Mouse (Mus musculus) neural tube, embryonic 14.5 days (tissue): ENCODE measurements around the gene Pf4. TPM values are rescaled to one million over a fixed set of nuclear protein-coding genes. Genes with fewer than 3 reads are reported as not detected.

ENCODE experiments used
- ATAC-seq: fragments of 200-750 bp; cut with Nextera tagmentation; 2 replicates; pipeline ENCODE4 v1.8.0; 2017; ENCODE audit warnings: low read depth, mild to moderate bottlenecking, moderate TSS enrichment, moderate library complexity
- H3K27ac ChIP-seq: fragments of 300-500 bp; sonication (generic); 2 replicates; pipeline ENCODE4 v1.5.1; 2014; ENCODE audit warnings: low read depth, mild to moderate bottlenecking, control low read depth, low read length, moderate library complexity, mixed read lengths
- H3K27me3 ChIP-seq: fragments of 300-500 bp; sonication (generic); 2 replicates; pipeline ENCODE4 v1.6.1; 2014; ENCODE audit warnings: low read length; ENCODE audit not compliant: control insufficient read depth, insufficient read depth
- H3K36me3 ChIP-seq: fragments of 300-500 bp; sonication (generic); 2 replicates; pipeline ENCODE4 v1.6.1; 2014; ENCODE audit warnings: low read length, mixed read lengths; ENCODE audit not compliant: control insufficient read depth, insufficient read depth
- H3K4me1 ChIP-seq: fragments of 300-500 bp; sonication (generic); 2 replicates; pipeline ENCODE4 v1.6.1; 2014; ENCODE audit warnings: low read length; ENCODE audit not compliant: control insufficient read depth, insufficient read depth
- H3K4me2 ChIP-seq: fragments of 300-500 bp; sonication (generic); 2 replicates; pipeline ENCODE4 v1.6.1; 2014; ENCODE audit warnings: mild to moderate bottlenecking, low read depth, low read length, control low read depth
- H3K4me3 ChIP-seq: fragments of 300-500 bp; sonication (generic); 2 replicates; pipeline ENCODE4 v1.5.1; 2014; ENCODE audit warnings: low read depth, low read length, control low read depth, mixed read lengths
- H3K9ac ChIP-seq: fragments of 300-500 bp; sonication (generic); replicated peaks from 2 replicates; pipeline ENCODE4 v1.6.1; 2014; ENCODE audit warnings: low read depth, mild to moderate bottlenecking, control low read depth, low read length, mixed read lengths
- H3K9me3 ChIP-seq: fragments of 300-500 bp; sonication (generic); 2 replicates; pipeline ENCODE4 v1.6.1; 2016; ENCODE audit warnings: low read length; ENCODE audit not compliant: control insufficient read depth
- WGBS: fragments of 180-500 bp; shearing (Covaris S2); extraction: QIAGEN DNeasy Blood & Tissue Kit; methylation state at CpG from one replicate; pipeline ENCODE4 v1.1.7; 2014; 5-methylcytosine and 5-hydroxymethylcytosine counted together
- polyA plus RNA-seq: library from polyadenylated mRNA; unstranded; fragments of >200 nt; fragmentation: Nextera tagmentation; extraction: Ambion mirVana; gene quantifications from 2 replicates; pipeline ENCODE4 v1.2.1, GENCODE M21; 2014

Pf4 gene
- 3.2 and 44.9 TPM in 2 replicates for polyA plus RNA-seq

DNA sequence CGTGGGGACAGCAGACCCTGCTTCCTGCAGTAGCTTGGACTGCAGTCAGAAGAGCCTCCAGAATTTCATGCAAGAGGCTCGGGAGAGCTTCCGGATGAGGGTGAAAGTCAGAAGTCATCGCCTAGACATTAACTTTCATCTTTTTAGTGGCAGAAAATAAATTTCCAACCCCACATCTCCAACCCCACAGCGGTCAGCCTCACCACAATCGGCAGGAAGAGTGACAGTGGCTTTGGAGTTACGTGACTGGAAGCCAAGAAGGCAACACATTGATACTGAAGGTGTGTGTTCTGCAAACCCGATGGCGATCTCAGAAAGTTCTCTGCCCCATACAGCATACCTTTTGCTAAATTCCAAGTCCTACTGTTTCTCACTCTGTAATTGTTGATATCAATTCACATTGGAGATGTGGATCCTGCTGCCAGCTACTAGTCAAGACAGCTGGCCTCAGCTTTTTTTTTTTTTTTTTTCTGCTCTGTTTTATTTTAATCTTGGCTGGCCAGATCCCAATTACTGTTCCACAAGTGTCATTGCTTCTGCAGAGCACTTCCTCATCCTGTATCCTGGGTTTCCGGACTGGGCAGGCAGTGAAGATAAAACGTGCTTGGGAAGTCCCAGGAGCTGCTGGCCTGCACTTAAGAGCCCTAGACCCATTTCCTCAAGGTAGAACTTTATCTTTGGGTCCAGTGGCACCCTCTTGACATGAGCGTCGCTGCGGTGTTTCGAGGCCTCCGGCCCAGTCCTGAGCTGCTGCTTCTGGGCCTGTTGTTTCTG lies at the start of gene Pf4:
Gene Pf4 (plus strand): TSS at position 556 of the 774 bp plus-strand sequence.
- no peak within 1 kb of the TSS for H3K4me3 ChIP-seq
- WGBS = 88% methylated on average over 16 of the region's 16 CpGs

DNA sequence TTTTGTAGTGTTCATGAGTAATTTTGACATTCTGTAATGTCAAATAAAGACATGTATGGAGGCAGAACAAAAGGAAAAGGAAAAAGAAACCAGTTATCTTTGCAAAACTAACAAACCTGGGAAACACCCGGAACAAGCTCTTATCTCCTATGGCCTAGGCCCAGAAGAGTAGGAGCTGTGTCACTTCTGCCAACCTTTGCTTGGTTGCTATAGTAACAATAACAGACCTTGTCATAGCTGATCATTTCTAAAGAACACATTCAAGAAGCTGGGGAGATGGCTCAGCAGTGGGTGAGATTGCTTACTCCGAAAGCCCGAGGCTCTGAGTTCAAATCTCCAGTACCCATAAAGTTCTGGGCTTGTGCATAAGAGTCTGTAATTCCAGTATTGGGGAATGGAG lies 49.6 kb upstream of the Pf4 start:
- Histone ChIP-seq H3K4me3 (no peak overlapping the region), H3K27ac (no peak overlapping the region), H3K4me2 (no peak overlapping the region), H3K27me3 (no peaks in the 10 kb centered on the region), H3K4me1 (no peaks in the 10 kb centered on the region), H3K9ac (no peak overlapping the region), H3K36me3 (no peaks in the 10 kb centered on the region), H3K9me3 (no peaks in the 10 kb centered on the region)
- ATAC-seq = no peak
- 95% methylated on average over 3 of the region's 3 CpGs for WGBS

More for the DNA sequence above, at the start of gene Pf4:
- Histone ChIP-seq H3K27ac (no peak within 1 kb of the TSS), H3K9ac (no peak within 1 kb of the TSS), H3K36me3 (no peaks in the 10 kb centered on the region), H3K4me1 (no peaks in the 10 kb centered on the region), H3K9me3 (no peaks in the 10 kb centered on the region), H3K27me3 (no peaks in the 10 kb centered on the region), H3K4me2 (no peak within 1 kb of the TSS)
- ATAC-seq = no peak

DNA sequence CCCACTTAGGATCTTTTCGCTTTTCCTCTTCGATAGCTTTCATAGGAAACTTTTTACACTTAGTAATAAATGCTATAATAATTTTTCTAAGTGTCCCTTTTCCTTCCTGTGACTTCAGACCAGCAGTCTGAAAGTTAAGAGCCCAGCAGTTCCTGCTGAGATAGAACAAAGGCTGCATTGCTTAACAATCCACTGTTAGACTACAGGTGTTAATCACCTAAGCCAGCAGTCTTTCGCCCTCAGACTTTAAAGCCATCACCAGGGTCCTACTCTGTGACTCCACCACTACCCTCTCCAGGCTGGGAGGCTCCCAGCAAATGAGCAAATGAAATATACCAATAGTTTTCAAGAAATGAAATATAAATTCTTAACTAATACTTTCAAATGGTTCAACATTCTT lies 44.0 kb upstream of the Pf4 start:
- H3K4me2 ChIP-seq = no peak overlapping the region
- H3K9me3 ChIP-seq = no peaks in the 10 kb centered on the region
- H3K27me3 ChIP-seq = no peaks in the 10 kb centered on the region
- no peak overlapping the region for H3K9ac ChIP-seq
- no peak overlapping the region for H3K4me3 ChIP-seq
- H3K27ac ChIP-seq = no peak overlapping the region
- no peak for ATAC-seq
- H3K36me3 ChIP-seq = no peaks in the 10 kb centered on the region
- H3K4me1 ChIP-seq = no peaks in the 10 kb centered on the region
- WGBS = 55% methylated on average over 3 of the region's 3 CpGs

DNA sequence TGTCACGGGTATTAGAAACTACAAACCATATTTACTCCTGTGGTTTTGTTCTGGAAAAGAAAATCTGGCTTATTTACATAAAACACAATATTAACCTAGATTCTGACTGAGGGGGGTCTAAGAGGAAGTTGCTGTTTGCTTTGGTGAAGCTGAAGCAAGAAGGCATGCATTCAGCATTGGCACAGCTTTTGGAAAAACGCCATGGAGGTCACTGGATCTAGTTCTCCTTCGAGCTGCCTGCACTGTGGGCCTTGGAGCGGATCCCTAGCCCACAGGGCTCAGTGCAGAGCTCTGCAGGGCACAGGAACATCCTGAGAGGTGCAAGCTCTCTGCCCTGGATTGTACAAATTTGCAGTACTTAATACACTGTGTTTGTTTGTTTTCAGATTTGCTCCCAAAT lies 40.8 kb upstream of the Pf4 start:
- Histone ChIP-seq H3K4me1 (no peaks in the 10 kb centered on the region), H3K4me2 (no peak overlapping the region), H3K27ac (no peak overlapping the region), H3K9ac (no peak overlapping the region), H3K9me3 (no peaks in the 10 kb centered on the region), H3K4me3 (no peak overlapping the region), H3K27me3 (no peaks in the 10 kb centered on the region), H3K36me3 (no peaks in the 10 kb centered on the region)
- WGBS = 84% methylated on average over 4 of the region's 4 CpGs
- no peak for ATAC-seq

DNA sequence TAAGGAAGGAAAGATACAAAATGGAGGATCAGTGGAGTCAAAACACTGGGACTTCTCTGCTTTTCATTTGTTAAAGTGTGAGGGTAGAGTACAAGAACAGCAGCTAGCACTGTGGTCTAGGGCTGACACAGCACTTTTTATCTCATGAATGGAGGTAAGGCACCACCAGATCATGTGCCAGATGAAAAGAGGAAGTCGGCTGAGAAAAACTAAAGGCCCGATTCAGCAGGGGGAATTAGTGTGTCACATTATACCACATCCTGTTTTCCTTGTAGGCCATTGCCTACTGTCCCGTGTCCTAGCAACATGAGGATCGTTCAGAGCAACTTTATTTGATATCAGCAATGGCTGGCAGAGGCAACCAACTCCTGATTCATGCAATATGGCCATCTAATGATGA lies 30.2 kb upstream of the Pf4 start:
- Histone ChIP-seq H3K4me3 (no peak overlapping the region), H3K27ac (no peak overlapping the region), H3K4me1 (no peaks in the 10 kb centered on the region), H3K9me3 (no peaks in the 10 kb centered on the region), H3K36me3 (no peaks in the 10 kb centered on the region), H3K4me2 (no peak overlapping the region), H3K9ac (no peak overlapping the region), H3K27me3 (no peaks in the 10 kb centered on the region)
- ATAC-seq = no peak
- WGBS = 84% methylated on average over 4 of the region's 4 CpGs

DNA sequence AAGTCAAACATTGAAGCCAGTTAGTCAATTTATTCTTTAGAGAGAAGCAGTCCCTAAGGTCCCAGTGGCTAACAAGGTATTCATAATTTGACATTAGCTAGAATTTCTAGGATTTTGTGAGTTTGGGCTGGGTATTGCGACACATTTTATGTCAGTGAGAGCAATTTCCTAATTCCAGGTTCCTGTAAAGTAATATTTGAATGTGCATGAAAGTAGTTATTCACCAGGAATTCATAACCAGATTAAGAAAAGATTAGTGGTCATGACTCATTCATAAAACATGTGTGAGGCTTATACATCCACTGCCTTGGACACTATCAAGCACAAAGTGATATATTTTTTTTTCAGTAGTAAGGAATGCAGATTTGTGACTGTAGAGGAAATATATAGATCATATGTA lies 18.3 kb upstream of the Pf4 start:
- 92% methylated on average over 1 of the region's 1 CpGs for WGBS
- Histone ChIP-seq H3K36me3 (no peaks in the 10 kb centered on the region), H3K4me2 (no peak overlapping the region), H3K27ac (no peak overlapping the region), H3K9ac (no peak overlapping the region), H3K4me3 (no peak overlapping the region), H3K27me3 (no peaks in the 10 kb centered on the region), H3K9me3 (no peaks in the 10 kb centered on the region), H3K4me1 (no peaks in the 10 kb centered on the region; the same call in 1 of the 2 replicates)
- ATAC-seq = no peak

DNA sequence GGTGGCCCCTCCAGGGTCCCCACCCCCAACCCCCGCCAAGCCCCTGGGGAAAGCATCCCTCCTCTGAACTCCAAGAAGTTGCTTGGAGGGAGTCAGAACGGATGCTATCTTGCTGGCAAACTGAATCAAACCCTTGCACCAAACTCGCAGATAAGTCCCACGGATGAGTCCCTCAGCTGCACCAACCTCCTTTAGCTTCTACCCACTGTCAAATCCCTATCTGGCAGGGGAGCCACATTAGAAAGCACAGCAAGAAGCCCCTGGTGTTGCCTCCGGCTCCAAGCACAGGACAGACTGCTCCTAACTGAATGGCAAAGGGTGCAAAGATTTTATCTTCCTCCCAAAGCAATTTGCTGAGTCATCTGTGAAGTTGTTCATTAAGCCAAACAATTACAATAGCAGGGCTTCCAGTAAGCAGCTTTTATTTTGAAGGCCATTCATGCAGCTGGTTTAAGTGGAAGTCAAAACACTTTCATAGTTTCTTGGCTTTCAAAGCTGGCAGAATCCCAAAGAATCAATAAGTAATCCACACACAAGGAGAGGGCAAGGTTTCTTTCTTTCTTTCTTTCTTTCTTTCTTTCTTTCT lies 14.1 kb upstream of the Pf4 start:
- no peaks in the 10 kb centered on the region for H3K9me3 ChIP-seq
- H3K27ac ChIP-seq = no peak overlapping the region
- no peak overlapping the region for H3K4me2 ChIP-seq
- H3K36me3 ChIP-seq = no peaks in the 10 kb centered on the region
- no peak for ATAC-seq
- H3K4me3 ChIP-seq = no peak overlapping the region
- no peak overlapping the region for H3K9ac ChIP-seq
- H3K27me3 ChIP-seq = no peaks in the 10 kb centered on the region
- no peaks in the 10 kb centered on the region; the same call in 1 of the 2 replicates for H3K4me1 ChIP-seq
- WGBS = 52% methylated on average over 5 of the region's 5 CpGs

DNA sequence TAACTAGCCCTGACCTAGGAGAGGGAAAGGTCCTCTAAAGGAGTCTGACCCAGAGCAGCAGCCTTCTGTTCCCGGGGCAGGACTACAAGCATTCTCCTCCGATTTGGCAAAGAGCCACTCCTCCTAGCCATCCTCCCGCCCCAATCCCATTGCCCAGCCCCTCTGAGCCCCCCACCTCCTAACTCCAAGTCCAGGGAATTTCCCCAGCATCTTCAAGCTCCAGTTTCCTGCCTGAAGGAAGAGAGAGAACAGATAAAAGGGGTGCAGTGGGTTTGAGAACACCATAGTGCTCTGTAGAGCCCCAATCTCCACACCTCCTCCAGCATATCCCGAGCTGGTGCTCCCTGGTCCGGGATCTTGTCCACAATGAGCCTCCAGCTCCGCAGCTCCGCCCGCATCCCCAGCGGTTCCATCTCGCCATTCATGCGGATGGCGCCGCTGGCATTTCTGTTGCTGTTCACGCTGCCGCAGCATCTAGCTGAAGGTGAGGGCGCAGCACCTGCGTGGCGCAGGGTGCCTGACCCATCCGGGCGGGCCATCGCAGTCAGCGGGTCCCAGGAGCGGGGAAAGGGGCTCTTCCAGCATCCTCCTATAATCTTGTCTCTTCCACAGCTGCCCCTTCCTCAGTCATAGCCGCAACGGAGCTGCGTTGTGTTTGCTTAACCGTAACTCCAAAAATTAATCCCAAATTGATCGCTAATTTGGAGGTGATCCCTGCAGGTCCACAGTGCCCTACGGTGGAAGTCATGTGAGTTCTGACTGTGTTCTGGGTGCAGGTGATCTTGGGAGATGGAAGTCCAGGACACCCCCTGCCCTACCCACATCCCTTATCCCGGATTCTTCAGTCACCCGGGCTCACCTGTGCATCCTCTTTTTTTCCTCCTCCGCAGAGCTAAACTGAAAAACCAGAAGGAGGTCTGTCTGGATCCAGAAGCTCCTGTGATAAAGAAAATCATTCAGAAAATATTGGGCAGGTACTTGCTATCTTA lies 12.9 kb upstream of the Pf4 start, which contains the start of gene Cxcl5:
Gene Cxcl5 (plus strand): TSS at position 284 of the 989 bp plus-strand sequence.
- peak within 1 kb of the TSS; percentile 76 for H3K4me2 ChIP-seq
- WGBS = 4% methylated on average over 32 of the region's 32 CpGs
- peak; percentile 81 for ATAC-seq
- peak within 1 kb of the TSS; percentile 52 for H3K9ac ChIP-seq
- no peaks in the 10 kb centered on the region for H3K27me3 ChIP-seq
- no peak within 1 kb of the TSS for H3K27ac ChIP-seq
- H3K36me3 ChIP-seq = no peaks in the 10 kb centered on the region
- H3K4me3 ChIP-seq = peak within 1 kb of the TSS; percentile 40
- H3K9me3 ChIP-seq = no peaks in the 10 kb centered on the region
- H3K4me1 ChIP-seq = no peaks in the 10 kb centered on the region; the same call in 1 of the 2 replicates
